Mouse (Mus musculus): ENCODE results near the gene Olfr792.

Olfr792 gene

DNA sequence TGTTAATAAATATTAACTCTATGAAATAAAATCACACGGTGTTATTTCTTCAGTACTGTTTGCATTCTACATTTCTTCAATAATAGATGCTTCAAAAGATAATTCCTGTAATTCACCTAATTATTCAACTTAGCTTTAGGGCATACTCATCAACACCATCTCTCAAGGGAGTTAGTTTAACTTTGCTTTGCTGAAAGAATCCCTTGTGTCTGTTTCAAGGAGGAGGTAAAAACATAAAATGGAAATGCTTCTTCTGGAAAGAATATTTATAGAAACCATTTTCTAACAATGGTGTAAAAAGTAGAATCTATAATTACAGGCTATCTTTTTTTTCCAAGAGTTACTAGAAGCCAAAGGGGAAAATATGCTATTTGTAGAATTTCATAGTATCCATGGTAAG, at the start of gene Olfr792:
Gene Olfr792 (plus strand): TSS at position 301 of the 400 bp plus-strand sequence.
- in situ Hi-C loops (cut with MboI, MseI): no loop called here

DNA sequence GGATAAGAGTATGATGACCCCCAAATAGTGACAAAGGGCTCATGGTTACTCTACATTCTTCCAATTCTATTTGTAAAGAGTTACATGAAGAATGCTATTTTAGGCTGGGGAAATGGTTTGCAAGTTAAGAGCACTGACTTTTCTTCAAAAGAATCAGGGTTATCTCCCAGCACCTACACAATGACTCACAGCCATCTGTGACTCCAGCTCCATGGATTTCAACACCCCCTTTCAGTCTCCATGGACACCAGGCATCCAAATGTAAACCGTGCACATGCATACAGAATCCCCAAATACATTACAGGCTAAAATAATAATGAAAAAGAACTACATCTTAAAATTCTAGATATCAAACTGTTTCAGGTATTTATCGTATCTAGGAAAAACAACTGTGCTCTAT, 48.9 kb upstream of the Olfr792 start:
- in situ Hi-C loops (cut with MboI, MseI): loop anchor here (10.0 kb wide), 1 partner anchor 465 kb away; no protein-coding TSS in a partner anchor

DNA sequence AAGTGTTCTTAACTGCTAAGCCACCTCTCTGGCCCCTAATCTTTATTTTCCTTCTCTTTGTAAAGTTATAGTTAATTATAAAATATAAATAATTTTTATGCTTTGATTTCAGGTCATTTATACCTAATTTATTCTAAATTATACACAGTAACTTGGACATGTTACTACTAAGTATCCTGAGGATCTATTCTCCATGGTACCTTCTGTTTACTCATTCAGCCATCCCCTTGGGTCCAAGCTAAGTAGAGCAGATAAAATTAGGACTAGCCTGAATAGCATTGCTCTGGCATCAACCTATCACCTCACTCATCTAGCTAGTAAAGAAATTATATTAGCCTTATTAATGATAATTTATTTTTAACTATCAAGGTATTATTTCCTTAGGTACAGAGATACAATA, 40.8 kb upstream of the Olfr792 start, which contains the start of gene Olfr790:
Gene Olfr790 (plus strand): TSS at position 301 of the 400 bp plus-strand sequence.
- in situ Hi-C loops (cut with MboI, MseI): loop anchor here (10.0 kb wide), 1 partner anchor 473 kb away; no protein-coding TSS in a partner anchor

GRCm38 (mm10) chr10:129521492-129521891, 17.5 kb upstream of the Olfr792 start, which contains the start of gene Olfr791:
Gene Olfr791, plus strand, starts transcription at chr10:129521792.
- in situ Hi-C loops (cut with MboI, MseI): no loop called here

- in situ Hi-C loops (cut with MboI, MseI): no loop called here
Observed at GRCm38 (mm10) chr10:129549354-129549753, 10.4 kb downstream of the Olfr792 start.

DNA sequence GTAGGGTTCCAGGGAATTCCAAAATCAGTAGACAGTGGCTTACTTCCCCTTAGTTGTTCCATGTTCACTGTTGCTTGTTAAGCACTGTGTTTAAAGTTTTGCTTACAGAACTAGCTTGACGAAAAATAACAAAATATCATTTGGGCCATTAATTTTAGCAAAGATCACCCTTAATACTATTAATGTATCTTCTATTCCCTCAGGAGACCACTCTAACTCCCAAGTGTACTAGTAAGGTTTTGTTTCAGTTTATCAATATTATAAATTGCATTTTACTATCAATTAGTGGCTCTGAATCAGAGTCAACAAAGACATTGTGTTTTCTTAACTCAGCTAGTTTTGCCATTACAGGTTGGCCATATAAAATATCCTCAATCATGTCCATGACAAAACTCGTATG, 28.4 kb downstream of the Olfr792 start, which contains the start of gene Olfr794:
Gene Olfr794 (plus strand): TSS at position 301 of the 400 bp plus-strand sequence.
- in situ Hi-C loops (cut with MboI, MseI): no loop called here

- in situ Hi-C loops (cut with MboI, MseI): no loop called here
Observed at GRCm38 (mm10) chr10:129577066-129577465, 38.1 kb downstream of the Olfr792 start.

Measured in T-helper 1 cell (primary cell).